Mouse (Mus musculus) neural tube, embryonic 14.5 days (tissue): ENCODE measurements around the gene Zfp651. TPM values are rescaled to one million over a fixed set of nuclear protein-coding genes. Genes with fewer than 3 reads are reported as not detected.
A peak's percentile ranks its signal among the peaks of the same experiment; 100 is the strongest.

Source experiments
- ATAC-seq: fragments of 200-750 bp; cut with Nextera tagmentation; 2 replicates; pipeline ENCODE4 v1.8.0; 2017; ENCODE audit warnings: low read depth, mild to moderate bottlenecking, moderate TSS enrichment, moderate library complexity
- H3K27ac ChIP-seq: fragments of 300-500 bp; sonication (generic); 2 replicates; pipeline ENCODE4 v1.5.1; 2014; ENCODE audit warnings: low read depth, mild to moderate bottlenecking, control low read depth, low read length, moderate library complexity, mixed read lengths
- H3K27me3 ChIP-seq: fragments of 300-500 bp; sonication (generic); 2 replicates; pipeline ENCODE4 v1.6.1; 2014; ENCODE audit warnings: low read length; ENCODE audit not compliant: control insufficient read depth, insufficient read depth
- H3K36me3 ChIP-seq: fragments of 300-500 bp; sonication (generic); 2 replicates; pipeline ENCODE4 v1.6.1; 2014; ENCODE audit warnings: low read length, mixed read lengths; ENCODE audit not compliant: control insufficient read depth, insufficient read depth
- H3K4me1 ChIP-seq: fragments of 300-500 bp; sonication (generic); 2 replicates; pipeline ENCODE4 v1.6.1; 2014; ENCODE audit warnings: low read length; ENCODE audit not compliant: control insufficient read depth, insufficient read depth
- H3K4me2 ChIP-seq: fragments of 300-500 bp; sonication (generic); 2 replicates; pipeline ENCODE4 v1.6.1; 2014; ENCODE audit warnings: mild to moderate bottlenecking, low read depth, low read length, control low read depth
- H3K4me3 ChIP-seq: fragments of 300-500 bp; sonication (generic); 2 replicates; pipeline ENCODE4 v1.5.1; 2014; ENCODE audit warnings: low read depth, low read length, control low read depth, mixed read lengths
- H3K9ac ChIP-seq: fragments of 300-500 bp; sonication (generic); replicated peaks from 2 replicates; pipeline ENCODE4 v1.6.1; 2014; ENCODE audit warnings: low read depth, mild to moderate bottlenecking, control low read depth, low read length, mixed read lengths
- H3K9me3 ChIP-seq: fragments of 300-500 bp; sonication (generic); 2 replicates; pipeline ENCODE4 v1.6.1; 2016; ENCODE audit warnings: low read length; ENCODE audit not compliant: control insufficient read depth
- WGBS: fragments of 180-500 bp; shearing (Covaris S2); extraction: QIAGEN DNeasy Blood & Tissue Kit; methylation state at CpG from one replicate; pipeline ENCODE4 v1.1.7; 2014; 5-methylcytosine and 5-hydroxymethylcytosine counted together
- polyA plus RNA-seq: library from polyadenylated mRNA; unstranded; fragments of >200 nt; fragmentation: Nextera tagmentation; extraction: Ambion mirVana; gene quantifications from 2 replicates; pipeline ENCODE4 v1.2.1, GENCODE M21; 2014

Zfp651 gene
- polyA plus RNA-seq, 1 experiment from 2014 or later = 15.7 TPM

GRCm38 (mm10) chr9:121797722-121798121 is 38.6 kb downstream of the Zfp651 start:
- no peak overlapping the region for H3K4me2 ChIP-seq
- no peaks in the 10 kb centered on the region for H3K27me3 ChIP-seq
- no peak overlapping the region for H3K9ac ChIP-seq
- no peaks in the 10 kb centered on the region for H3K4me1 ChIP-seq
- 16% methylated on average over 12 of the region's 12 CpGs for WGBS
- no peak overlapping the region for H3K27ac ChIP-seq
- H3K4me3 ChIP-seq = no peak overlapping the region
- H3K36me3 ChIP-seq = no peaks in the 10 kb centered on the region
- H3K9me3 ChIP-seq = no peaks in the 10 kb centered on the region
- ATAC-seq = no peak

GRCm38 (mm10) chr9:121798887-121799520 is 39.9 kb downstream of the Zfp651 start:
- 58% methylated on average over 6 of the region's 6 CpGs for WGBS
- no peaks in the 10 kb centered on the region for H3K36me3 ChIP-seq
- H3K4me3 ChIP-seq = no peak overlapping the region
- ATAC-seq = no peak
- no peak overlapping the region for H3K27ac ChIP-seq
- no peak overlapping the region for H3K9ac ChIP-seq
- H3K4me1 ChIP-seq = no peaks in the 10 kb centered on the region
- H3K4me2 ChIP-seq = no peak overlapping the region
- no peaks in the 10 kb centered on the region for H3K9me3 ChIP-seq
- no peaks in the 10 kb centered on the region for H3K27me3 ChIP-seq

DNA sequence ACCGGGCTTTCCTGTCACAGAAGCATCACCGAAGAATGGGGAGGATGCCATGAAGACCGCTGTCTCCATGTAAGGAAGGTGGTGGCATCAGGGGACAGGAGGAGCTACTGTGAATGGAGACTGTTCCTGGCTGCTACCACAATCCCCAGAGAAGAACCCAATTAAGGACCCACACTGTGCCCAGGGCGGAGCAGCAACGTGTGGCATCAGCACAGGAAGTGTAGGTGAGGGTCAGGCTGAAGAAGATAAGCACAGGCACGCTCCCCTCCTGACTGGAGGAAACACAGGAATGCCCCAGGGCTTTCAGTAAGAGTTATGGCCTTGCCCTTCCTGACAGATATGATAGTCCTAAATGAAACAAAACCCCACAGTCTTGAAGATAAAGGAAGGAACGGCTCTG is 43.6 kb downstream of the Zfp651 start:
- WGBS = 72% methylated on average over 7 of the region's 7 CpGs
- Histone ChIP-seq H3K27me3 (no peaks in the 10 kb centered on the region), H3K4me3 (no peak overlapping the region), H3K9me3 (no peaks in the 10 kb centered on the region), H3K27ac (no peak overlapping the region), H3K36me3 (no peaks in the 10 kb centered on the region), H3K4me1 (no peaks in the 10 kb centered on the region), H3K4me2 (no peak overlapping the region), H3K9ac (no peak overlapping the region)
- ATAC-seq = no peak

DNA sequence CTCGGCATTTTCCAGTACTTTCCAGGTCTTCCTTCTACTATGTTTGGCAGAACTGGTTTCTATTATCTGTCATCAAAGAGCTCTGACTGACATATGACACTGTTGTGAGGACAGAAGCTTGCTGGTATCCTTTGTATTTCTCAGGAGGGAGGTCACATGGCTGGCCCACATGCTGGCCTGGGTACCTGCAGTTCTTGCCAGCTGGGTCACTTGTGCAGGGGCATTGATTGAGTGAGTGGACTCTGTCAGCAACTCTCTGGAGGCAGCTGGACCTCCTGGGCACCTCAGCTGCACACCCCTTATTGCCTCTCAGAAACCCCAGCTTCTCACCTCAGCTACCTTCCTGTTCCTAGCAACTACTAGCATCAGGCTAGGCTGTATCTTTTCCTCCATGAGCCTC is 48.4 kb downstream of the Zfp651 start:
- ATAC-seq = no peak
- Histone ChIP-seq H3K27ac (no peak overlapping the region), H3K4me3 (no peak overlapping the region), H3K9ac (no peak overlapping the region), H3K36me3 (no peaks in the 10 kb centered on the region), H3K27me3 (no peaks in the 10 kb centered on the region), H3K9me3 (no peaks in the 10 kb centered on the region), H3K4me2 (no peak overlapping the region), H3K4me1 (peaks cover 17% of the 10 kb centered on the region)
- 48% methylated on average over 1 of the region's 1 CpGs for WGBS

GRCm38 (mm10) chr9:121807947-121808346 is 48.8 kb downstream of the Zfp651 start:
- Histone ChIP-seq H3K27me3 (no peaks in the 10 kb centered on the region), H3K4me2 (no peak overlapping the region), H3K4me1 (peaks cover 17% of the 10 kb centered on the region), H3K9me3 (no peaks in the 10 kb centered on the region), H3K4me3 (no peak overlapping the region), H3K9ac (no peak overlapping the region), H3K27ac (no peak overlapping the region), H3K36me3 (no peaks in the 10 kb centered on the region)
- no peak for ATAC-seq
- WGBS = 56% methylated on average over 7 of the region's 7 CpGs

- Histone ChIP-seq H3K36me3 (no peaks in the 10 kb centered on the region), H3K27me3 (no peaks in the 10 kb centered on the region), H3K27ac (no peak overlapping the region), H3K9ac (no peak overlapping the region), H3K4me1 (peaks cover 17% of the 10 kb centered on the region), H3K4me2 (no peak overlapping the region), H3K4me3 (no peak overlapping the region), H3K9me3 (no peaks in the 10 kb centered on the region)
- no peak for ATAC-seq
- 45% methylated on average over 3 of the region's 3 CpGs for WGBS
Observed at GRCm38 (mm10) chr9:121808511-121808910, 49.4 kb downstream of the Zfp651 start.

DNA sequence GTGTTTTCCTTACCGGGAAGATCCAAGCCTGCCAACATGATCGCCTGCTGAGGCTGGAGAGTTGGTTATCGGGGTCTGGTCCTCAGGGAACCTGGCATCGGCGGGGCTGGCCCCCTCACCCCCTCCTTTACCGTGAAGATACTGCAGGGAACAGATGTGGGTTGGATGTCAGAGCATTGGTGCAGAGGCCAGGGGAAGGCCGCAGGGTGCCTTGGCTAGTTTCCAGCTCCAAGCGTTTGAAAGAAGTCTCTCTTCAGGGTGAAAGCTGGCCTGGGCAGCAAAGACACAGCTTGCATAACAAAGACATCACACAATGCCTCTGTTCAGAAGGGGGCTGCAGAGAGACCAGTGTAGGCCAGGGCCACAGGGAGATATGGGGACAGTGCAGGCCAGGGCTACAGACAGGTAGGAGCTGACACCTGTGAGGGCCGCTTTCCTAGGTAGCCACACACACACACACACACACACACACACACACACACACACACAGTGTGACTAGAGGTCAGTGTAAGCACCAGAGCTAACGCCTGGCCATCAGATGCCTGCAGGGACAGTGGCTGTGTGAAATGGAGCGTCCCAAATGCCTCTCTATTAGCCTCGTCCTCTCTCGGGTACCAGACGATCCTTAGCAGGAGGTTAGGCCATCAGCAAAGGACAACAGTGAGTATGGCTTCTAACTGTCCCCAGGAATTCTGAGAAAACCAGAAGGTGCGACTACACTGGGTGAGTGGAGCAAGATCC is 51.1 kb downstream of the Zfp651 start:
- ATAC-seq = peak; percentile 57
- peak overlapping the region; percentile 40; the same call in 1 of the 2 replicates for H3K27ac ChIP-seq
- H3K4me3 ChIP-seq = no peak overlapping the region
- no peak overlapping the region for H3K9ac ChIP-seq
- H3K36me3 ChIP-seq = no peaks in the 10 kb centered on the region
- no peaks in the 10 kb centered on the region for H3K9me3 ChIP-seq
- no peaks in the 10 kb centered on the region for H3K27me3 ChIP-seq
- WGBS = 15% methylated on average over 15 of the region's 15 CpGs
- no peak overlapping the region for H3K4me2 ChIP-seq
- peaks cover 17% of the 10 kb centered on the region for H3K4me1 ChIP-seq

- no peak for ATAC-seq
- Histone ChIP-seq H3K4me2 (no peak overlapping the region), H3K36me3 (no peaks in the 10 kb centered on the region), H3K9me3 (no peaks in the 10 kb centered on the region), H3K27me3 (no peaks in the 10 kb centered on the region), H3K4me3 (no peak overlapping the region), H3K27ac (no peak overlapping the region), H3K4me1 (peaks cover 11% of the 10 kb centered on the region), H3K9ac (no peak overlapping the region)
- WGBS = 81% methylated on average over 6 of the region's 6 CpGs
Observed at GRCm38 (mm10) chr9:121815183-121815582, 56.1 kb downstream of the Zfp651 start.

DNA sequence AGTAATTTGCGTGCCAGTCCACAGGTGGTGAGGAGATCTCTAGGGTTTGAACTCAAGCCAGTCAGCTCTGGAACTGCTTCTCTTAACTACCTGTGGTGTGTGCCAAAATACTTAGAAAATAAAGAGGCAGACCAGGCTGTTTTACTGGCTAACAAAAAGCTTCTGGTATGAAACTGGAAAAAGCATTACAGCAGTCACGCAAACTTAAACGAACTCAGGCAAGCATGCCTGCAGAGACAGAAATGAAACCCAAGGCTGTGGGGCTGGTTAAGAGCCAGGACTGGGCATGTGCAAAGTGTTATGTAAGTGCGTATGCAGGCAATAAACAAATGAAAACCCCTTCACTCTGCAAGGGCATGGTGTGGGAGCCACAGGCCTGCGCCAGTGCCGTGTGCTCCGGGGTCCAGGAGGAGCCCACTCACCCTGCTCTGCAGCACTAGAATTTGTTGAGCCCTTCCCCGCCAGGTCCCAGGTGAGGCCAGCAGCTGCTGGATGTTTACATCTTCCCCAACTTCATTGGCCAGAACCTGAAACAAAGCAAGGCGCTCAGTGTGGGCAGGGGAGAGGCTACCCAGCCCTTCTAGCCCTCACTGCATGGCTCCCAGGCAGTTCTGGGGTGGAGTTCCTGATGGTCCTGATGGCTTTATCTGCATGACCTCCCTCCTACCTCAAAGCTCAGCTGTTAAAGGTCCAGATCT is 60.1 kb downstream of the Zfp651 start:
- 78% methylated on average over 9 of the region's 9 CpGs for WGBS
- Histone ChIP-seq H3K27ac (no peak overlapping the region), H3K27me3 (no peaks in the 10 kb centered on the region)

More for the DNA sequence above, 60.1 kb downstream of the Zfp651 start:
- ATAC-seq = no peak
- Histone ChIP-seq H3K4me1 (peaks cover 6% of the 10 kb centered on the region; the same call in 1 of the 2 replicates), H3K9ac (no peak overlapping the region), H3K36me3 (no peaks in the 10 kb centered on the region), H3K4me3 (no peak overlapping the region), H3K4me2 (no peak overlapping the region), H3K9me3 (no peaks in the 10 kb centered on the region)
